Mouse (Mus musculus) right cerebral cortex, postnatal 14 days (tissue): Measurements from ENCODE around the gene Large2.
"Not testable (repeated sequence)": the region's sequence is repeated elsewhere in the genome, so short reads cannot be mapped to it uniquely, and the experiment has no call there.

Experiments used
- DNase-seq: peaks from one replicate; pipeline ENCODE4 v3.0.0; 2022

The Large2 gene

GRCm38 (mm10) chr2:92374514-92374913 is at the start of gene Large2, which contains the start of gene Pex16:
Gene Large2 (minus strand): TSS chr2:92374869.
Gene Pex16 (plus strand): TSS chr2:92374676.
- DNase-seq, result peak; percentile 43

- DNase-seq, result peak; percentile 81
Measured at GRCm38 (mm10) chr2:92423702-92424461, 49.2 kb upstream of the Large2 start.

- DNase-seq, result no peak
Measured at GRCm38 (mm10) chr2:92423156-92423555, 48.5 kb upstream of the Large2 start.

- DNase-seq, result no peak
Measured at GRCm38 (mm10) chr2:92422388-92423135, 47.9 kb upstream of the Large2 start.

DNA sequence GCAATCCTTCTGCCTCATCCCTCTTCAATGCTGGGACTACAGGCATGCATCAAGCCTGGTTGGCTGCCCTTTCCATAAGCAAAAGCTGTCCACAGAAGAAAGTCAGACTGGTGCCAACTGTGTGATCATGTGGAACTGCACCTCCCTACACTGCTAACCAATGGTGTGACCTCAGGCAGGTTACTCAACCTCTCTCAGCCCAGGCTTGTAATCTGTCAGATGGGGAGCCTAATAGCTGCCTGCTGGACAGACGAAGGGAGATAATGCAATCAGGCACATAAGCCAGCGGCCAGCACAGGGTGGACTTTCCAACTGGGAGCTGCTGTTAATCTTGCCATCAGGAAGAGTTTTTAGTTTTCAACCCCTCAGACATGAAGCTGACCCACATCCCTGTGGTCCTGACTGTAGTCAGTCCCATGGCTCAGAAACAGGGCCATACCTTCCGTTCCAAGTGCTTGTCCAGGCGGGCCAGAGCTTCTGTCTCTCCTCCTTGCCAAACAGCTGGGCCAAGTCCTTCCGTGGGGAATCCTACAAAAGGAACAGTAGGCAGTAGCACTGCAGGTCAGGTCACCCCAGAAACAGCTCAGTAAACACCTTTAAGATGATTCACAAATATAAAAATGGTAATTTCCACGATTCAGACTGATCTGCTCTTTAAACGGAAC is 47.2 kb upstream of the Large2 start:
- DNase-seq, result no peak

GRCm38 (mm10) chr2:92411705-92412104 is 37.0 kb upstream of the Large2 start:
- DNase-seq, result no peak

GRCm38 (mm10) chr2:92408309-92409045 is 33.8 kb upstream of the Large2 start:
- DNase-seq, result no peak

DNA sequence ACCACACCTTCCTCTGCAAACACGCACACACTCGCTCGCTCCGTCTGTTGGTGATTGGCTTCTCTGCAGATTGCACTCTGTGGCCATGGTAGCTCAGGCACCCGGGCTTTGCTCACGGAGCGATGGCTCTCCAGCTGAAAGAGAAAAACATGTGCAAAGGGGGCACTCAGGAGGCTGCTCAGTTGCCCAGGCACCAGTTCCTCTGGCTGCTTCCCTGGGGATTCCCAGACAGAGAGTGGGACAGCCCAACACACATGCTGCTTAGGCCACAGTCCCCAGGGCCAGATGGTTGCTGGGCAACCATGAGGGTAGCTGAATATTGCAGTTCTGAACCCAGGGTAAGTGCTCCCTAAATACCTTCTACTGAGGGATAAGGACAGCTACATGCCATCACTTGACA is 31.0 kb upstream of the Large2 start:
- DNase-seq, result no peak

- DNase-seq, result no peak
Measured at GRCm38 (mm10) chr2:92404737-92405136, 30.1 kb upstream of the Large2 start.

- DNase-seq, result no peak
Measured at GRCm38 (mm10) chr2:92403776-92404319, 29.2 kb upstream of the Large2 start.

GRCm38 (mm10) chr2:92402591-92403326 is 28.1 kb upstream of the Large2 start:
- DNase-seq, result no peak

DNA sequence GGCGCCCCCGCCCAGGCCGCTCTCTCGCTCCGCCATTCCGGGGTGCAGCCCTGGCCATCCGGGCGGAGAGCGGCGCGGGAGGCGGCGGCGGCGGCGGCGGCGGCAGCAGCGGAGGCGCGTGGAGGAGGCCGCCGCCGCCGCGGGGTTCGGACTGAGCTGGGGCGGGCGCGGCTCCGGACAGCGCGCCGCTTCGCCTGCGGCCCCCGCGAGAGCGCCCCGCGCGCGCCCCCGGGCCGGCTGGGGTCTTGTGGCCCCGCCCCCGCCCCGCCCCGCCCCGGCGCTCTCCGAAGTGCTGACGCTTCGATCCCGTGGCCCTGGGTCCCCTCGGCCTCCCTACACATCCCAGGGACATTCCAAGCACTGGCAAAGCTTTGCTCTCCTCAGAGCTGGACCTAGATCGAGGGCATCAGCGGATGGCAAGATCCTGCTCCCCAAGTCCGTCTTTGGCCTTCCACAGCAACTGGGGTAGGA is 26.5 kb upstream of the Large2 start, which contains the start of gene Mapk8ip1:
TSS of gene Mapk8ip1 (minus strand) at position 173 of the 471 bp plus-strand sequence.
- DNase-seq, result peak; percentile 52

DNA sequence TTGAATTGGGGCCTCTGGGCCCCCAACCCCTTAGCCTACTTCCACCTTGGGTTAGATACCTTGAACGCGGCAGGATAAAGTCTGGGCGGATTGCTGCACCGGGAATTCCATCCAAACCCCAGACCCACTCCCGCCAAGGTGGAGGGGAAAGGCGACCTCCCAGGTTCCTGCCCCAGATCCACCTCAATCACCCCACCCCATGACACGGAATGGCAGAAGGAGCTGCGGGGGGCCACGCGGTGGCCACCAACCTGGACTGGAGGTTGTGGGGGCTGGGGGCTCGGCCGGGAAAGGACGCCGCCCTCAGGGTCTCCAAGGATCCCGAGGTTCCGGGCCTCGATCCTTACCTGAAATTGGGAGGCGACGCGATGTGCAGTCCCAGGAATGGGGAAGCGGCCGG is 26.0 kb upstream of the Large2 start:
- no peak for DNase-seq

DNA sequence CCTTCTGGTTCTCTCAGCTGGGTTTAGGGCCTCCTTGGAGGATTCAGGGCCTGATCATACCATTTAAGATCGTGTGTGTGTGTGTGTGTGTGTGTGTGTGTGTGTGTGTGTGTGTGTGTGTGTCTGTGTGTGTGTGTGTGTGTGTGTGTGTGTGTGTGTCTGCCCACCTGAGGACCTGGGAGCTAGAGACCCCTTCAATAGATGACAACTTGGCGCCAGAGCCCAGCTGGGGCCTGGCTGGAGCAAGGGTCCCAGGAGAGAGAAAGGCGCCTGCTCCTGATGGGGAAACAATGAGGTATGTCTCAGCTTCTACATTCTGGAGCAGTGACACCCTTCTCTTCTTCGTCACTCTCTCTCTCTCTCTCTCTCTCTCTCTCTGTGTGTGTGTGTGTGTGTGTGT is 25.2 kb upstream of the Large2 start:
- not testable (repeated sequence) for DNase-seq

GRCm38 (mm10) chr2:92397436-92397835 is 22.8 kb upstream of the Large2 start:
- no peak for DNase-seq

DNA sequence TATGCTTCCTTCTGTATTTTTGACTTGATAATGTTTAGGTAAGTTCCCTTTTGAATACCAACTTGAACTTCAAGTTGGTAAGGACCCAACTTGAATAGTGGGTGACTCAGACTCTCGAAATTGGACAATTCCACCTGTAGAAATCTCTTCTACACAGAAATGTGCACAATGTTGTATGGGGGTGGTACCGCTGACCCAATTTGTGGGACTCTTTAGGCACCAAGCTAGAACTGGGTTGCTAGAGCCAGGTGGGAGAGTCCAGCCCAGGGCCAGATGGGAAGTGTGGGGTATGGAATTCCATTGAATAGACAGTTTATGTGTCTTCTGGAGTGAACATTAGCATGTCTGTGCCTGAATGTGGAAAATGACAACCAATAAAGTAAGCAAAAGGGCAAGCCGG is 20.9 kb upstream of the Large2 start:
- no peak for DNase-seq

DNA sequence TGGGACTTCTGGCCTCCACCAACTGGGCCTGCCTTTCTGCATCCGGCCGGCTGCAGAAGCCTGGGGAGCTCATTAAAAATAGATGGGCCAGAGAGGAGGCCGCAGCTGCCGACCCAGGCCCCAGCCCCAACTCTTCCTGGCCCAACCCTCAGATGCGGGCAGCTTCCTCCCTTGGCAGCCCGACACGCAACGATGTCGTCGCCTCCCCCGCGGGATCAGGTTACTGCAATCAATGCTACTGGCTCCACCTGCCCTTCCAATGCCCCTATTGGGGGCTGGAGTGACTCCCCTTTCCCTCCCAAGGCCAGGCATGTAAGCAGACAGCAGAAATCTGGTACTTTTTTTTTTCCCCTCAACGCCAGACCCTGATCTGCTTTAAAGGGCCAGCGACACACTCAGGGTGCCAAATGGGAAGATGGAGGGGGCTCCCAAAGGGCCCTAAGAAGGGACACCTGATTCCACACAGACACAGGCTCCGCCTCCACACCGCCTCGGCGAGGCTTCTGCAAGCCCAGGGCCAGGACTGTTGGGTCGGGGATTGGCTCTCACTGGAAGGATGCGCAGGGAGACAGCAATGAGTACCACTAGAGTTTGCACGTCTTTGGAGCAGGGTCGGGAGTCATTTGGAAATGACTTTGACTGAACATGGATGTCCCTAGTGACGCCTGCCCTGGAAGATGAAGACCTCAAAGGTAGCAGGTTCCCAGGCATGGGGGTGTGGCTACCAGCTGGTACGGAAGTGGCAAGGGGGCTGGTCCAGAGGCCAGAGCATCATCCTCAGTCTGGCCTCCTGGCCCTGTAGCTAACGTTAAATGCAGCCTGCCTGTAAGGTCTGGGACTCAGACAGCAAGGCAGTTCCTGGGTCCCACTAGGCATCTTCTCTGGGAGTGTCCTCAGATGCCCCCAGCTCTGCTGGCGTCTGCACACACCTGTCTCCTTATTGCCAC is 17.9 kb upstream of the Large2 start:
- DNase-seq, result no peak

DNA sequence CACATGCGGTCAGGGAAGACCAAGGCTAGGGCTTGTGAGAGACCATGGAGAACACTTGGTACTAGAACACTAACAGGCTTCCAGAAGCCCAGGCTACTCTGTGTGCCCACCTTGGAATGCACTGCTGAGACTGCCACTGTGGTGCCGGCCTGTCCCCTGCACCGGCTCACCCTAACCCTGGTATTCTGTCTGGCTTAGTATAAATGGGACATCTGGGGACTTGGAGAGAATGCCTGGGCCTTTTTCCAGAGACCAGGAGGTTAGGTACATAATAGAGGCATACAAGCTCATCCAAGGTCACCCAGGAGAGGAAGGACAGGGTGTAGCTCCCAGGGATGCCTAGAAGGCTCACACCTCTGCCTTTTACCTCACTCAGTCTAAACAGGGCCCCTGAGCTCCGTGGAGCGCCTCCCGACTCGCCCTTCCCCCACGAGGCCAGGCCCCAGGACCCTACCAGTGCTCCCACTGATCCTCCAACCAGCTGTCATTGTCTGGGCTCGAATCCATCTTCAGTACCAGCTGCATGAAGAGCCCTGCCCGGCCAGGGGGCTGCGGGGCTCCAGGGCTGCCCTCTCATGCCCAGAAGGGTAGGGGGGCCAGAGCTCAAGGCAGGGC is 17.1 kb upstream of the Large2 start:
- no peak for DNase-seq

GRCm38 (mm10) chr2:92391116-92391515 is 16.4 kb upstream of the Large2 start:
- DNase-seq, result peak; percentile 40
